Mouse (Mus musculus) ES-Bruce4 (cell line): ENCODE data around the gene Mboat1. TPM values are rescaled to one million over a fixed set of nuclear protein-coding genes. Genes with fewer than 3 reads are reported as not detected.

Experiments
- H3K27ac ChIP-seq: 2 replicates; pipeline ENCODE4 v1.5.1; 2012; ENCODE audit warnings: low read length, inconsistent platforms; ENCODE audit not compliant: insufficient read depth
- H3K27me3 ChIP-seq: 2 replicates; pipeline ENCODE4 v1.6.1; 2012; ENCODE audit warnings: mild to moderate bottlenecking, low read length, inconsistent platforms; ENCODE audit not compliant: control insufficient read depth, poor library complexity, insufficient read depth, severe bottlenecking
- H3K36me3 ChIP-seq: 2 replicates; pipeline ENCODE4 v1.6.1; 2012; ENCODE audit warnings: inconsistent platforms, mild to moderate bottlenecking, low read length, moderate library complexity; ENCODE audit not compliant: control insufficient read depth, poor library complexity, insufficient read depth, severe bottlenecking
- H3K4me1 ChIP-seq: one replicate; pipeline ENCODE4 v1.8.1; 2011; ENCODE audit warnings: low read length; ENCODE audit not compliant: control insufficient read depth, insufficient read depth
- H3K4me3 ChIP-seq: 2 replicates; pipeline ENCODE4 v1.5.1; 2011; ENCODE audit warnings: low read depth, mild to moderate bottlenecking, low read length
- H3K9ac ChIP-seq: 2 replicates; pipeline ENCODE4 v1.6.1; 2012; ENCODE audit warnings: low read depth, mild to moderate bottlenecking, inconsistent platforms; ENCODE audit not compliant: poor library complexity, severe bottlenecking
- H3K9me3 ChIP-seq: replicated peaks from 2 replicates; pipeline ENCODE4 v1.6.1; 2012; ENCODE audit warnings: mild to moderate bottlenecking, low read length, inconsistent platforms; ENCODE audit not compliant: control insufficient read depth, poor library complexity, insufficient read depth, severe bottlenecking
- CTCF ChIP-seq: IDR thresholded peaks from one replicate; pipeline ENCODE4 v1.8.1; 2011; ENCODE audit warnings: low read depth, low read length
- EP300 ChIP-seq: IDR thresholded peaks from 2 replicates; pipeline ENCODE4 v1.6.1; 2011; ENCODE audit warnings: low read depth, low read length; ENCODE audit not compliant: insufficient read depth
- POLR2A ChIP-seq: IDR thresholded peaks from one replicate; pipeline ENCODE4 v1.8.1; 2011; ENCODE audit warnings: low read length; ENCODE audit not compliant: insufficient read depth
- polyA plus RNA-seq: library from polyadenylated mRNA; stranded (reverse); fragments of >200 nt; gene quantifications from 2 replicates; pipeline ENCODE4 v1.2.4, GENCODE M21; 2011; ENCODE audit warnings: low read depth; ENCODE audit not compliant: missing spikeins, insufficient read depth, insufficient read length

Gene Mboat1
- polyA plus RNA-seq, 1 experiment = 6.2 TPM

DNA sequence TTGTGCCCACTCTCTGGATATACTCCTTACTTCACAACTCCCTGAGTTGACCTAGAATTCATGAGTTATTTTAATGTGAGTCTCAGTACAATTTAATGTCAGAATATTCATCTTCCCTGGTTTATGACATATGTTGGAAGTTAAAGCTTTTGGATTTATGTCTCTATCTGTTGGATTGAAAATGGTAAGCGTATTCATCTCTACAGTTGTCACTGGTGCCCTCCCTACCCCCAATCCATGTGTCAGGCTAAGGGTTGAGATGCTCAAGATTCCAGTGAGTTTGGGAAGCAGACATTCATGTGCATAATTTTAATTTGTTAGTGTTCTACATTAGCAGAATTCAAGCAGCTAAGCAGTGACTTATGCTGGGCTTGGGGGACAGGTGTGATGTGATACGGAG is 64.4 kb downstream of the Mboat1 start:
- Histone ChIP-seq H3K4me1 (no peaks in the 10 kb centered on the region), H3K27me3 (no peaks in the 10 kb centered on the region), H3K36me3 (no peaks in the 10 kb centered on the region), H3K9me3 (no peaks in the 10 kb centered on the region), H3K4me3 (no peak overlapping the region), H3K9ac (no peak overlapping the region), H3K27ac (no peak overlapping the region)
- TF ChIP-seq CTCF (no peak), EP300 (no peak), POLR2A (no peak)

DNA sequence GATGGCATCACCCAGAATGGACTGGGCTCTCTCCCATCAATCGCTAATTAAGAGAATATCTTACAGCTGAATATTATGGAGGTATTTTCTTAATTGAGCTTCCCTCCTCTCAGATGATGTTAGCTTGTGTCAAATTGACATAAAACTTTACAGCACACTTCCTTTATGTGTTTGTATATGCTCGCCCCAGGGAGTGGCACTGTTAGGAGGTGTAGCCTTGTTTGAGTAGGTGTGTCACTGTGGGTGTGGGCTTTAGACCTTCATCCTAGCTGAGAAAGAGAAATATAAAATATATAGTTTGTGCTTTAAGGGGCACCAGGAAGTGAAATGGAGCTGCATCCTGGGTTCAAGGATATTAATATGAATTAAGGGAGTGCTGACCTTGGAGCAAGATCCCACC is 66.7 kb downstream of the Mboat1 start:
- no peak overlapping the region for H3K27ac ChIP-seq
- TF ChIP-seq CTCF (no peak), EP300 (no peak), POLR2A (no peak)
- no peak overlapping the region for H3K4me3 ChIP-seq
- H3K9ac ChIP-seq = no peak overlapping the region
- H3K9me3 ChIP-seq = no peaks in the 10 kb centered on the region
- H3K27me3 ChIP-seq = no peaks in the 10 kb centered on the region
- H3K4me1 ChIP-seq = no peaks in the 10 kb centered on the region
- H3K36me3 ChIP-seq = no peaks in the 10 kb centered on the region

GRCm38 (mm10) chr13:30208176-30208575 is 71.9 kb downstream of the Mboat1 start:
- Histone ChIP-seq H3K4me3 (no peak overlapping the region), H3K27ac (no peak overlapping the region), H3K36me3 (no peaks in the 10 kb centered on the region), H3K9me3 (no peaks in the 10 kb centered on the region), H3K4me1 (no peaks in the 10 kb centered on the region), H3K9ac (no peak overlapping the region), H3K27me3 (no peaks in the 10 kb centered on the region)
- no peak for TF ChIP-seq POLR2A
- no peak for TF ChIP-seq CTCF
- no peak for TF ChIP-seq EP300

DNA sequence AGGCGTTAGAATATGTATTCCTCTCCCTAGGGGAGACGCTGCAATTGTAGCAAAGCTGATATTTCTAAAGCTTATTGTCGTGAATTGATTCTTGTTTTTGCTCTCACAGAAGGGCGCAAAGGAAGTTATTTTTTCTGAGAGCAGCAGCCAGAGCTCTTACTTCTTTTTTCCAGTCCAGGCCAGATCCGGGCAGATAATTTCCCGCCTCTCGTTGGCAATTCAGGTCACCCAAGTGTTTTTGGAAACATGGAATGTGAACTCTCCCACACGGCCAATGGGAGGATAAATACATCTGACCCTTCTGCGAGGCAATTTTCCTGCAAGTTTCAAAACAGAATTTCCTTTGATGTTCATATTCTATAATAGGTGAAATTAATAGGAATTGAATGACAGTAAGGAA is 77.0 kb downstream of the Mboat1 start:
- no peak for TF ChIP-seq POLR2A
- TF ChIP-seq EP300 = no peak
- TF ChIP-seq CTCF = no peak
- H3K9me3 ChIP-seq = no peaks in the 10 kb centered on the region
- no peak overlapping the region for H3K27ac ChIP-seq
- H3K27me3 ChIP-seq = no peaks in the 10 kb centered on the region
- no peak overlapping the region for H3K9ac ChIP-seq
- H3K36me3 ChIP-seq = no peaks in the 10 kb centered on the region
- no peaks in the 10 kb centered on the region for H3K4me1 ChIP-seq
- H3K4me3 ChIP-seq = no peak overlapping the region

- Histone ChIP-seq H3K9ac (no peak overlapping the region), H3K4me1 (no peaks in the 10 kb centered on the region), H3K4me3 (no peak overlapping the region), H3K27me3 (no peaks in the 10 kb centered on the region), H3K36me3 (no peaks in the 10 kb centered on the region), H3K9me3 (no peaks in the 10 kb centered on the region), H3K27ac (no peak overlapping the region)
- TF ChIP-seq EP300 (no peak), CTCF (no peak), POLR2A (no peak)
Measured at GRCm38 (mm10) chr13:30217588-30218371, 81.5 kb downstream of the Mboat1 start.

DNA sequence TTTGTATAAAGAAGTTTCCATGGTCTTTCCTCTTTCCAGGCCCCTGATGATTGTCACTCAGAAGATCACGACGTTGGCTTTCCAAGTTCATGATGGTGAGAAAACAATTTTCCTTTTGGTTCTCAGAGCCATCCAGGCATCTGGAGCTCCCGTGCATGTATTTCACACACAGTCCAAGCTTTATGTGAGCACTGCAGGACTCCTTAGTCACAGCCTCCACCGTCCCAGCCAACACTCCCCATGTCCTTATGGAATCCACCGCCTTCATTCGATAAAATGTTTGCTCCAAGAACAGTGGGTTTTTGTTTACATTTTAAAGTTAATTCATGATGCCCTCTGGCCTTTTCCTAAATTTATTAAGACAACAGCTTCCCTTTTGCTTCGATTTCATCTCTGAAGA is 83.3 kb downstream of the Mboat1 start:
- Histone ChIP-seq H3K36me3 (no peaks in the 10 kb centered on the region), H3K27me3 (no peaks in the 10 kb centered on the region), H3K9me3 (no peaks in the 10 kb centered on the region), H3K27ac (no peak overlapping the region), H3K4me3 (no peak overlapping the region), H3K9ac (no peak overlapping the region), H3K4me1 (no peaks in the 10 kb centered on the region)
- no peak for TF ChIP-seq EP300
- no peak for TF ChIP-seq POLR2A
- no peak for TF ChIP-seq CTCF
